Mouse (Mus musculus) lung, postnatal 36 days (tissue): ENCODE results near the gene Itih2.

Experiments used
- DNase-seq: peaks from one replicate; pipeline ENCODE4 v3.0.0; 2022; ENCODE audit warnings: mixed read lengths

Gene Itih2

GRCm38 (mm10) chr2:10108535-10109189 is 22.5 kb downstream of the Itih2 start:
- no peak for DNase-seq

GRCm38 (mm10) chr2:10101180-10101579 is 30.0 kb downstream of the Itih2 start:
- peak; percentile 64 for DNase-seq

- no peak for DNase-seq
These were observed 30.7 kb downstream of the Itih2 start for GRCm38 (mm10) chr2:10100471-10100870.

GRCm38 (mm10) chr2:10098598-10099215 is 32.5 kb downstream of the Itih2 start:
- peak; percentile 68 for DNase-seq

- DNase-seq: no peak
These were observed 36.7 kb downstream of the Itih2 start for GRCm38 (mm10) chr2:10094327-10095100.

GRCm38 (mm10) chr2:10087256-10087850 is 43.8 kb downstream of the Itih2 start:
- DNase-seq: no peak

GRCm38 (mm10) chr2:10082737-10083136 is 48.5 kb downstream of the Itih2 start:
- DNase-seq: no peak

GRCm38 (mm10) chr2:10081453-10082080 is 49.6 kb downstream of the Itih2 start:
- DNase-seq: no peak

GRCm38 (mm10) chr2:10080310-10081010 is 50.7 kb downstream of the Itih2 start, which contains the start of the genes Atp5c1 and Kin:
Atp5c1 (minus strand) TSS chr2:10080510.
Kin (plus strand) TSS chr2:10080593.
- DNase-seq: peak; percentile 98

GRCm38 (mm10) chr2:10079745-10080309 is 51.4 kb downstream of the Itih2 start:
- peak; percentile 47 for DNase-seq

- DNase-seq: no peak
These were observed 54.5 kb downstream of the Itih2 start for GRCm38 (mm10) chr2:10076675-10077074.

- DNase-seq: no peak
These were observed 56.7 kb downstream of the Itih2 start for GRCm38 (mm10) chr2:10074470-10074869.

- no peak for DNase-seq
These were observed 59.4 kb downstream of the Itih2 start for GRCm38 (mm10) chr2:10071751-10072150.

- DNase-seq: no peak
These were observed 72.4 kb downstream of the Itih2 start for GRCm38 (mm10) chr2:10058836-10059235.

- no peak for DNase-seq
These were observed 79.2 kb downstream of the Itih2 start for GRCm38 (mm10) chr2:10051996-10052395.

GRCm38 (mm10) chr2:10050878-10051277 is 80.3 kb downstream of the Itih2 start:
- DNase-seq: no peak

- DNase-seq: no peak
These were observed 81.7 kb downstream of the Itih2 start for GRCm38 (mm10) chr2:10049456-10049855.

GRCm38 (mm10) chr2:10048461-10048860 is 82.7 kb downstream of the Itih2 start, which contains the start of gene Taf3:
Taf3 (minus strand) TSS chr2:10048596.
- peak; percentile 97 for DNase-seq

GRCm38 (mm10) chr2:10047758-10048436 is 83.3 kb downstream of the Itih2 start:
- DNase-seq: peak; percentile 14
